Mouse (Mus musculus) brain, embryonic 14.5 days (tissue): ENCODE measurements at regions not wholly inside any gene's neighbourhood (a gene's known extent, or its start where the extent isn't known, plus 50 kb on each side); places are given as distances from the start of the nearest gene placed in this dataset.

Experiments used
- CTCF ChIP-seq: fragments of 200-500 bp; IDR thresholded peaks from 2 replicates; pipeline ENCODE4 v1.5.1; 2012; ENCODE audit warnings: inconsistent platforms, mild to moderate bottlenecking, moderate library complexity, borderline replicate concordance; ENCODE audit not compliant: insufficient read depth, insufficient read length; ENCODE audit errors: extremely low read depth
- POLR2A ChIP-seq: fragments of 200-500 bp; IDR thresholded peaks from 2 replicates; pipeline ENCODE4 v1.6.1; 2012; ENCODE audit warnings: mild to moderate bottlenecking, inconsistent platforms, borderline replicate concordance; ENCODE audit not compliant: poor library complexity, insufficient read depth, insufficient read length, severe bottlenecking; ENCODE audit errors: extremely low read depth

- no peak for TF ChIP-seq POLR2A
- no peak for TF ChIP-seq CTCF
Observed at GRCm38 (mm10) chr17:83110556-83110955, 104.5 kb upstream of the Pkdcc start.
